Mouse (Mus musculus) heart, postnatal 0 days (tissue): Measurements from ENCODE around the gene Mllt11. TPM values are rescaled to one million over a fixed set of nuclear protein-coding genes. Genes with fewer than 3 reads are reported as not detected.

Source experiments
- ATAC-seq: fragments of 200-750 bp; cut with Nextera tagmentation; 2 replicates; pipeline ENCODE4 v1.8.0; 2017; ENCODE audit warnings: low read depth, moderate number of reproducible peaks, moderate library complexity; ENCODE audit not compliant: insufficient read depth
- DNase-seq: peaks from one replicate; pipeline ENCODE4 v3.0.0-alpha.2; 2016; ENCODE audit warnings: low spot score
- H3K27ac ChIP-seq: fragments of 300-500 bp; sonication (generic); 2 replicates; pipeline ENCODE4 v1.5.1; 2014; ENCODE audit warnings: low read depth, mild to moderate bottlenecking
- H3K27me3 ChIP-seq: fragments of 300-500 bp; sonication (generic); 2 replicates; pipeline ENCODE4 v1.6.1; 2014; ENCODE audit warnings: low read length, mixed read lengths; ENCODE audit not compliant: control insufficient read depth, insufficient read depth
- H3K36me3 ChIP-seq: fragments of 300-500 bp; sonication (generic); replicated peaks from 2 replicates; pipeline ENCODE4 v1.6.1; 2014; ENCODE audit warnings: low read length, mixed read lengths; ENCODE audit not compliant: control insufficient read depth, insufficient read depth
- H3K4me1 ChIP-seq: fragments of 300-500 bp; sonication (generic); 2 replicates; pipeline ENCODE4 v1.6.1; 2014; ENCODE audit warnings: antibody characterized with exemption; ENCODE audit not compliant: control insufficient read depth, insufficient read depth
- H3K4me2 ChIP-seq: fragments of 300-500 bp; sonication (generic); 2 replicates; pipeline ENCODE4 v1.6.1; 2014; ENCODE audit warnings: low read depth, mild to moderate bottlenecking, low read length, moderate library complexity
- H3K4me3 ChIP-seq: fragments of 300-500 bp; sonication (generic); 2 replicates; pipeline ENCODE4 v1.5.1; 2014; ENCODE audit warnings: low read depth, low read length
- H3K9ac ChIP-seq: fragments of 300-500 bp; sonication (generic); replicated peaks from 2 replicates; pipeline ENCODE4 v1.6.1; 2014; ENCODE audit warnings: low read depth, low read length, mixed read lengths
- H3K9me3 ChIP-seq: fragments of 300-500 bp; sonication (generic); replicated peaks from 2 replicates; pipeline ENCODE4 v1.6.1; 2016; ENCODE audit warnings: low read length; ENCODE audit not compliant: control insufficient read depth
- CTCF ChIP-seq: IDR thresholded peaks from 2 replicates; pipeline ENCODE4 v1.5.1; 2016; ENCODE audit warnings: antibody characterized with exemption, control low read depth, low read depth
- EP300 ChIP-seq: IDR thresholded peaks from 2 replicates; pipeline ENCODE4 v1.6.1; 2016; ENCODE audit warnings: antibody characterized with exemption, low read depth
- WGBS: fragments of 180-500 bp; shearing (Covaris S2); extraction: QIAGEN DNeasy Blood & Tissue Kit; methylation state at CpG from one replicate; pipeline ENCODE4 v1.1.7; 2014; 5-methylcytosine and 5-hydroxymethylcytosine counted together
- polyA plus RNA-seq: library from polyadenylated mRNA; unstranded; fragments of >200 nt; fragmentation: Nextera tagmentation; extraction: Ambion mirVana; gene quantifications from 2 replicates; pipeline ENCODE4 v1.2.1, GENCODE M21; 2015
- total RNA-seq: library from RNA; depleted of rRNA; stranded (reverse); fragments of >200 nt; gene quantifications from 2 replicates; pipeline ENCODE4 v1.2.3, GENCODE M21; 2014; ENCODE audit warnings: low replicate concordance

The Mllt11 gene
- total and polyA plus RNA-seq, 2 experiments from 2014 or later, result 6.1 to 9.0 TPM

- Histone ChIP-seq H3K4me3 (no peak overlapping the region), H3K27ac (no peak overlapping the region), H3K9ac (no peak overlapping the region), H3K4me2 (no peak overlapping the region), H3K9me3 (no peaks in the 10 kb centered on the region), H3K36me3 (peaks cover 63% of the 10 kb centered on the region), H3K27me3 (no peaks in the 10 kb centered on the region), H3K4me1 (no peaks in the 10 kb centered on the region)
- TF ChIP-seq CTCF (no peak), EP300 (no peak)
- ATAC-seq (no peak), DNase-seq (no peak)
- 95% methylated on average over 3 of the region's 3 CpGs for WGBS
Measured at GRCm38 (mm10) chr3:95266052-95266451, 34.1 kb upstream of the Mllt11 start.

- Histone ChIP-seq H3K4me3 (no peak overlapping the region), H3K36me3 (peaks cover 73% of the 10 kb centered on the region), H3K27me3 (no peaks in the 10 kb centered on the region)
Measured at GRCm38 (mm10) chr3:95264724-95265123, 32.8 kb upstream of the Mllt11 start.

GRCm38 (mm10) chr3:95263089-95263739 lies 31.2 kb upstream of the Mllt11 start:
- no peak overlapping the region for H3K4me2 ChIP-seq
- no peak overlapping the region for H3K4me3 ChIP-seq
- TF ChIP-seq EP300 (no peak), CTCF (peak; percentile 69)
- H3K27me3 ChIP-seq, result no peaks in the 10 kb centered on the region
- H3K36me3 ChIP-seq, result peaks cover 77% of the 10 kb centered on the region
- peak; percentile 66 for ATAC-seq
- no peak overlapping the region for H3K9ac ChIP-seq
- 49% methylated on average over 11 of the region's 11 CpGs for WGBS
- no peaks in the 10 kb centered on the region for H3K4me1 ChIP-seq
- DNase-seq, result no peak
- H3K27ac ChIP-seq, result no peak overlapping the region
- H3K9me3 ChIP-seq, result no peaks in the 10 kb centered on the region

More at GRCm38 (mm10) chr3:95264724-95265123, 32.8 kb upstream of the Mllt11 start:
- no peaks in the 10 kb centered on the region for H3K9me3 ChIP-seq
- no peak overlapping the region for H3K27ac ChIP-seq
- ATAC-seq (no peak), DNase-seq (no peak)
- no peak overlapping the region for H3K4me2 ChIP-seq
- H3K9ac ChIP-seq, result no peak overlapping the region
- TF ChIP-seq EP300 (no peak), CTCF (no peak)
- H3K4me1 ChIP-seq, result no peaks in the 10 kb centered on the region
- 74% methylated on average over 1 of the region's 1 CpGs for WGBS

- TF ChIP-seq EP300 (no peak), CTCF (no peak)
- DNase-seq, result no peak
- H3K9me3 ChIP-seq, result no peaks in the 10 kb centered on the region
- no peak overlapping the region for H3K4me3 ChIP-seq
- H3K4me1 ChIP-seq, result no peaks in the 10 kb centered on the region
- H3K9ac ChIP-seq, result no peak overlapping the region
- 77% methylated on average over 4 of the region's 4 CpGs for WGBS
- H3K36me3 ChIP-seq, result peaks cover 77% of the 10 kb centered on the region
- no peaks in the 10 kb centered on the region for H3K27me3 ChIP-seq
- H3K27ac ChIP-seq, result no peak overlapping the region
- ATAC-seq, result no peak
- no peak overlapping the region for H3K4me2 ChIP-seq
Measured at GRCm38 (mm10) chr3:95261975-95262374, 30.0 kb upstream of the Mllt11 start.

GRCm38 (mm10) chr3:95256931-95257330 lies 25.0 kb upstream of the Mllt11 start:
- Histone ChIP-seq H3K4me3 (no peak overlapping the region), H3K9me3 (no peaks in the 10 kb centered on the region), H3K27me3 (no peaks in the 10 kb centered on the region), H3K9ac (no peak overlapping the region), H3K36me3 (peaks cover 73% of the 10 kb centered on the region), H3K4me1 (no peaks in the 10 kb centered on the region), H3K4me2 (no peak overlapping the region), H3K27ac (no peak overlapping the region)
- TF ChIP-seq CTCF, result no peak
- TF ChIP-seq EP300, result no peak
- ATAC-seq (no peak), DNase-seq (no peak)
- WGBS, result 83% methylated on average over 5 of the region's 5 CpGs

- Histone ChIP-seq H3K9me3 (no peaks in the 10 kb centered on the region), H3K4me2 (no peak within 1 kb of the TSS), H3K4me3 (no peak within 1 kb of the TSS), H3K9ac (no peak within 1 kb of the TSS), H3K4me1 (no peaks in the 10 kb centered on the region), H3K27ac (no peak within 1 kb of the TSS), H3K27me3 (no peaks in the 10 kb centered on the region), H3K36me3 (peaks cover 21% of the 10 kb centered on the region)
- TF ChIP-seq CTCF, result no peak
- TF ChIP-seq EP300, result no peak
- DNase-seq (no peak), ATAC-seq (no peak)
- WGBS, result 55% methylated on average over 7 of the region's 7 CpGs
Measured at GRCm38 (mm10) chr3:95250783-95251424, 18.9 kb upstream of the Mllt11 start, which contains the start of gene Bnipl. Gene Bnipl, minus strand, starts transcription at chr3:95251193.
